Mouse (Mus musculus) neutrophil, adult 65 days (primary cell): ENCODE data around the gene Scgb1b12. TPM values are rescaled to one million over a fixed set of nuclear protein-coding genes. Genes with fewer than 3 reads are reported as not detected.

Experiments used
- total RNA-seq: library from RNA; stranded (reverse); gene quantifications from 2 replicates; pipeline ENCODE4 v1.2.4, GENCODE M21; 2023

Scgb1b12 gene
- not detected in 2 replicates for total RNA-seq

GRCm38 (mm10) chr7:32333882-32334281 lies at the start of gene Scgb1b12:
Gene Scgb1b12, plus strand, starts transcription at chr7:32334182.

GRCm38 (mm10) chr7:32327145-32327544 lies 6.8 kb upstream of the Scgb1b12 start, which contains the start of gene Scgb2b12:
Gene Scgb2b12, minus strand, starts transcription at chr7:32327245.

Other genes with a start within 250 kb of the Scgb1b12 start
- not detected in 2 replicates for gene Scgb1b10, start 233.3 kb upstream of the Scgb1b12 start, total RNA-seq
- not detected in 2 replicates for gene Scgb2b11, start 123.0 kb upstream of the Scgb1b12 start, total RNA-seq
- not detected in 2 replicates for gene Scgb1b11, start 111.3 kb upstream of the Scgb1b12 start, total RNA-seq
- gene Scgb2b12, start 6.9 kb upstream of the Scgb1b12 start, total RNA-seq: not detected in 2 replicates
- not detected in 2 replicates for gene Scgb1b29, start 107.4 kb downstream of the Scgb1b12 start, total RNA-seq